7 mouse cellular contexts compared by ENCODE assay signal in the genomic region with DNA sequence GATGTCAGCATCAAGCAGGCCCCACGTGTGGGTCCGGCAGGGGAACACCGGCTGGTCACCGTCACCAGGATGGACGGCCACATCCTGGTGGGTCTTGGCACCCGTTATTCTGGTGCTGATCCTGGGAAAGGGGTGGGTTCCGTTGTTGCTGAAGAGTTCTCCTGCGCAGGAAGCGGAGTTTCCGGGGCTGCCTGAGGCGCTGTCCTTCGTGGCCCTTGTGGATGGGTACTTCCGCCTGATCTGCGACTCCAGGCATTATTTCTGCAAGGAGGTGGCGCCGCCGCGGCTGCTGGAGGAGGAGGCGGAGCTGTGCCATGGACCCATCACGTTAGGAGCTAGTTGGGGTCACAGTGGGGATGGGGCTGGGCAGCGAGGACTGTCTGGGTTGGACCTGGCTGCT. TPM values are rescaled to one million over a fixed set of nuclear protein-coding genes. Genes with fewer than 3 reads are reported as not detected.
DNase-seq lines count a peak whose midpoint lies in the region; ATAC-seq and TF ChIP-seq lines count a peak whose summit lies in the region.

No protein-coding gene starts in this region.

- H3K4me1 ChIP-seq in hindbrain, embryonic 11.5 days (replicated peaks; ENCODE audit: control insufficient read depth, insufficient read depth, low read length), result no peaks in the 10 kb centered on the region
- peaks cover 4% of the 10 kb centered on the region; the same call in 1 of the 2 replicates for H3K4me1 ChIP-seq in hindbrain, embryonic 14.5 days (replicated peaks; ENCODE audit: control insufficient read depth, insufficient read depth, low read length)
- no peaks in the 10 kb centered on the region; the same call in 1 of the 2 replicates for H3K4me1 ChIP-seq in bone marrow, adult 2 months (ENCODE audit: control insufficient read depth, insufficient read depth, low read length)
- H3K4me1 ChIP-seq in embryonic facial prominence, embryonic 15.5 days, result peaks cover 41% of the 10 kb centered on the region
- H3K4me1 ChIP-seq in liver, postnatal 0 days (ENCODE audit: insufficient read depth), result peaks cover 18% of the 10 kb centered on the region

- no peaks in the 10 kb centered on the region for H3K36me3 ChIP-seq in hindbrain, embryonic 11.5 days (ENCODE audit: control insufficient read depth, insufficient read depth, low read length)
- no peaks in the 10 kb centered on the region for H3K36me3 ChIP-seq in hindbrain, embryonic 14.5 days (replicated peaks; ENCODE audit: control insufficient read depth, insufficient read depth)
- no peaks in the 10 kb centered on the region for H3K36me3 ChIP-seq in embryonic facial prominence, embryonic 15.5 days
- no peaks in the 10 kb centered on the region for H3K36me3 ChIP-seq in liver, postnatal 0 days (replicated peaks; ENCODE audit: insufficient read depth, low read length)

- peak; percentile 46 for DNase-seq in hindbrain, embryonic 11.5 days (ENCODE audit: low spot score)
- DNase-seq in hindbrain, embryonic 14.5 days (ENCODE audit: low spot score), result no peak
- no peak for DNase-seq in liver, postnatal 0 days
- DNase-seq in layer of hippocampus, adult 9-10 months (ENCODE audit: low spot score), result no peak
- DNase-seq in gastrocnemius, adult 2 months, result no peak

- TF ChIP-seq EP300 in liver, postnatal 0 days (IDR thresholded peaks at IDR 0.05; ENCODE audit: low read depth), result 0 out of 2 replicates have a peak, but pooled peaks have one; percentile 20

- no peaks in the 10 kb centered on the region for H3K9me3 ChIP-seq in hindbrain, embryonic 11.5 days (ENCODE audit: control insufficient read depth, low read length)
- H3K9me3 ChIP-seq in hindbrain, embryonic 14.5 days (ENCODE audit: control insufficient read depth, low read length), result no peaks in the 10 kb centered on the region
- H3K9me3 ChIP-seq in embryonic facial prominence, embryonic 15.5 days (replicated peaks), result no peaks in the 10 kb centered on the region
- no peaks in the 10 kb centered on the region for H3K9me3 ChIP-seq in liver, postnatal 0 days (ENCODE audit: low read length)

- ATAC-seq in hindbrain, embryonic 11.5 days (ENCODE audit: low FRiP score), result no peak
- ATAC-seq in hindbrain, embryonic 14.5 days (ENCODE audit: low FRiP score), result no peak
- ATAC-seq in embryonic facial prominence, embryonic 15.5 days (ENCODE audit: insufficient number of reproducible peaks, low FRiP score, low TSS enrichment, low read depth), result no peak
- no peak for ATAC-seq in liver, postnatal 0 days

- TF ChIP-seq POLR2A in bone marrow, adult 2 months (IDR thresholded peaks at IDR 0.05; ENCODE audit: borderline replicate concordance, control insufficient read depth, low read depth, low read length), result 0 out of 2 replicates have a peak, but pooled peaks have one; percentile 10

- H3K27ac ChIP-seq in hindbrain, embryonic 11.5 days (ENCODE audit: low read depth, low read length), result no peak overlapping the region
- H3K27ac ChIP-seq in hindbrain, embryonic 14.5 days, result no peak overlapping the region
- H3K27ac ChIP-seq in bone marrow, adult 2 months (ENCODE audit: control insufficient read depth, insufficient read depth, low read depth, low read length, poor library complexity), result no peak overlapping the region
- no peak overlapping the region for H3K27ac ChIP-seq in embryonic facial prominence, embryonic 15.5 days (replicated peaks)
- no peak overlapping the region for H3K27ac ChIP-seq in liver, postnatal 0 days (ENCODE audit: low read depth)
- H3K27ac ChIP-seq in gastrocnemius, adult 2 months, result no peak overlapping the region

- no peak overlapping the region for H3K4me3 ChIP-seq in hindbrain, embryonic 11.5 days (ENCODE audit: low read depth, low read length)
- no peak overlapping the region for H3K4me3 ChIP-seq in hindbrain, embryonic 14.5 days (replicated peaks; ENCODE audit: low read length)
- H3K4me3 ChIP-seq in bone marrow, adult 2 months (replicated peaks; ENCODE audit: control insufficient read depth, low read depth, low read length), result no peak overlapping the region
- H3K4me3 ChIP-seq in embryonic facial prominence, embryonic 15.5 days (replicated peaks), result 0 out of 2 replicates have a peak overlapping the region, but pooled peaks have one; percentile 3
- no peak overlapping the region for H3K4me3 ChIP-seq in liver, postnatal 0 days (ENCODE audit: low read depth, low read length)
- no peak overlapping the region for H3K4me3 ChIP-seq in gastrocnemius, adult 2 months

- peaks cover 99% of the 10 kb centered on the region for H3K27me3 ChIP-seq in hindbrain, embryonic 11.5 days (ENCODE audit: control insufficient read depth, insufficient read depth, low read length)
- peaks cover 89% of the 10 kb centered on the region for H3K27me3 ChIP-seq in hindbrain, embryonic 14.5 days (ENCODE audit: control insufficient read depth, insufficient read depth, low read length)
- peaks cover 85% of the 10 kb centered on the region for H3K27me3 ChIP-seq in embryonic facial prominence, embryonic 15.5 days
- peaks cover 28% of the 10 kb centered on the region; the same call in 1 of the 2 replicates for H3K27me3 ChIP-seq in liver, postnatal 0 days (ENCODE audit: insufficient read depth, low read length)

- intact Hi-C loops in gastrocnemius, adult 2 months (cut with DNase I), result no loop called here

- H3K4me2 ChIP-seq in hindbrain, embryonic 11.5 days (replicated peaks; ENCODE audit: low read depth, low read length), result no peak overlapping the region
- no peak overlapping the region for H3K4me2 ChIP-seq in hindbrain, embryonic 14.5 days (replicated peaks)
- H3K4me2 ChIP-seq in embryonic facial prominence, embryonic 15.5 days (replicated peaks), result no peak overlapping the region
- no peak overlapping the region for H3K4me2 ChIP-seq in liver, postnatal 0 days (ENCODE audit: low read depth, low read length)

- no peak overlapping the region for H3K9ac ChIP-seq in hindbrain, embryonic 11.5 days (ENCODE audit: low read depth, low read length)
- no peak overlapping the region for H3K9ac ChIP-seq in hindbrain, embryonic 14.5 days
- H3K9ac ChIP-seq in embryonic facial prominence, embryonic 15.5 days, result no peak overlapping the region
- no peak overlapping the region for H3K9ac ChIP-seq in liver, postnatal 0 days (replicated peaks)

- 4% methylated on average over 21 of the region's 21 CpGs for WGBS in hindbrain, embryonic 11.5 days
- WGBS in hindbrain, embryonic 14.5 days, result 5% methylated on average over 21 of the region's 21 CpGs
- WGBS in bone marrow, adult 2 months, result 90% methylated on average over 21 of the region's 21 CpGs
- 11% methylated on average over 21 of the region's 21 CpGs for WGBS in embryonic facial prominence, embryonic 15.5 days
- WGBS in liver, postnatal 0 days (ENCODE audit: insufficient replicate concordance), result 75% methylated on average over 21 of the region's 21 CpGs

- TF ChIP-seq CTCF in bone marrow, adult 2 months (IDR thresholded peaks at IDR 0.05; ENCODE audit: control insufficient read depth, insufficient read depth, low read length), result no peak
- no peak for TF ChIP-seq CTCF in liver, postnatal 0 days (IDR thresholded peaks at IDR 0.05; ENCODE audit: low read depth)
- no peak for TF ChIP-seq CTCF in gastrocnemius, adult 2 months (IDR thresholded peaks at IDR 0.05)

RNA-seq across cellular contexts. Expression of a gene that starts 4.4 kb away (rescaled TPM):
- 0.99 and 1.4 TPM in 2 replicates for polyA plus RNA-seq in hindbrain, embryonic 11.5 days (2014; fragmentation: Nextera tagmentation; extraction: Ambion mirVana)
- 5.4 TPM in 2 replicates for polyA plus RNA-seq in hindbrain, embryonic 14.5 days (2014; fragmentation: Nextera tagmentation; extraction: Ambion mirVana)
- 7.5 and 15.6 TPM in 2 replicates for polyA plus RNA-seq in bone marrow, adult 2 months (2011; ENCODE audit: insufficient read depth, insufficient read length, low replicate concordance, missing spikeins)
- 5.3 and 6.3 TPM in 2 replicates for polyA plus RNA-seq in embryonic facial prominence, embryonic 15.5 days (2015; fragmentation: Nextera tagmentation; extraction: Ambion mirVana)
- 4.3 and 4.6 TPM in 2 replicates for polyA plus RNA-seq in liver, postnatal 0 days (2015; fragmentation: Nextera tagmentation; extraction: Ambion mirVana)
- total RNA-seq in gastrocnemius, adult 2 months (2021), result 1 to 10 TPM; 2.1 to 2.5 TPM

RNA-seq across cellular contexts. Expression of a gene that starts 8.5 kb away (rescaled TPM):
- polyA plus RNA-seq in hindbrain, embryonic 11.5 days (2014; fragmentation: Nextera tagmentation; extraction: Ambion mirVana), result 0.35 and 0.37 TPM in 2 replicates
- 1.4 and 1.5 TPM in 2 replicates for polyA plus RNA-seq in hindbrain, embryonic 14.5 days (2014; fragmentation: Nextera tagmentation; extraction: Ambion mirVana)
- polyA plus RNA-seq in bone marrow, adult 2 months (2011; ENCODE audit: insufficient read depth, insufficient read length, low replicate concordance, missing spikeins), result 10.2 and 16.7 TPM in 2 replicates
- polyA plus RNA-seq in embryonic facial prominence, embryonic 15.5 days (2015; fragmentation: Nextera tagmentation; extraction: Ambion mirVana), result 1.1 TPM in 2 replicates
- polyA plus RNA-seq in liver, postnatal 0 days (2015; fragmentation: Nextera tagmentation; extraction: Ambion mirVana), result 1.3 and 2.8 TPM in 2 replicates
- 1 to 10 TPM in 1 of 2 experiments, not detected in 1; 1.4 TPM for total RNA-seq in gastrocnemius, adult 2 months (2021)

RNA-seq across cellular contexts. Expression of a gene that starts 8.9 kb away (rescaled TPM):
- 7.3 and 9.1 TPM in 2 replicates for polyA plus RNA-seq in hindbrain, embryonic 11.5 days (2014; fragmentation: Nextera tagmentation; extraction: Ambion mirVana)
- 16.6 and 16.7 TPM in 2 replicates for polyA plus RNA-seq in hindbrain, embryonic 14.5 days (2014; fragmentation: Nextera tagmentation; extraction: Ambion mirVana)
- polyA plus RNA-seq in bone marrow, adult 2 months (2011; ENCODE audit: insufficient read depth, insufficient read length, low replicate concordance, missing spikeins), result 0.18 TPM in 1 of 2 replicates, not detected in the other
- polyA plus RNA-seq in embryonic facial prominence, embryonic 15.5 days (2015; fragmentation: Nextera tagmentation; extraction: Ambion mirVana), result 1.2 and 2.0 TPM in 2 replicates
- polyA plus RNA-seq in liver, postnatal 0 days (2015; fragmentation: Nextera tagmentation; extraction: Ambion mirVana), result 0.25 and 0.36 TPM in 2 replicates
- total RNA-seq in gastrocnemius, adult 2 months (2021), result not detected

RNA-seq across cellular contexts. Expression of a gene that starts 21.1 kb away (rescaled TPM):
- polyA plus RNA-seq in hindbrain, embryonic 11.5 days (2014; fragmentation: Nextera tagmentation; extraction: Ambion mirVana), result 0.36 and 0.45 TPM in 2 replicates
- 0.21 and 0.41 TPM in 2 replicates for polyA plus RNA-seq in hindbrain, embryonic 14.5 days (2014; fragmentation: Nextera tagmentation; extraction: Ambion mirVana)
- 1.3 and 2.3 TPM in 2 replicates for polyA plus RNA-seq in bone marrow, adult 2 months (2011; ENCODE audit: insufficient read depth, insufficient read length, low replicate concordance, missing spikeins)
- polyA plus RNA-seq in embryonic facial prominence, embryonic 15.5 days (2015; fragmentation: Nextera tagmentation; extraction: Ambion mirVana), result 1.1 and 1.4 TPM in 2 replicates
- 3.0 TPM in 2 replicates for polyA plus RNA-seq in liver, postnatal 0 days (2015; fragmentation: Nextera tagmentation; extraction: Ambion mirVana)
- 1 to 10 TPM; 2.1 to 2.9 TPM for total RNA-seq in gastrocnemius, adult 2 months (2021)

RNA-seq across cellular contexts. Expression of a gene that starts 45.0 kb away (rescaled TPM):
- polyA plus RNA-seq in hindbrain, embryonic 11.5 days (2014; fragmentation: Nextera tagmentation; extraction: Ambion mirVana), result 13.6 and 15.0 TPM in 2 replicates
- polyA plus RNA-seq in hindbrain, embryonic 14.5 days (2014; fragmentation: Nextera tagmentation; extraction: Ambion mirVana), result 57.3 and 61.0 TPM in 2 replicates
- polyA plus RNA-seq in bone marrow, adult 2 months (2011; ENCODE audit: insufficient read depth, insufficient read length, low replicate concordance, missing spikeins), result 79.3 and 144 TPM in 2 replicates
- 8.1 and 9.8 TPM in 2 replicates for polyA plus RNA-seq in embryonic facial prominence, embryonic 15.5 days (2015; fragmentation: Nextera tagmentation; extraction: Ambion mirVana)
- 15.3 and 16.7 TPM in 2 replicates for polyA plus RNA-seq in liver, postnatal 0 days (2015; fragmentation: Nextera tagmentation; extraction: Ambion mirVana)
- not detected for total RNA-seq in gastrocnemius, adult 2 months (2021)
